ENCODE assay signal across 24 mouse cellular contexts in the genomic region with DNA sequence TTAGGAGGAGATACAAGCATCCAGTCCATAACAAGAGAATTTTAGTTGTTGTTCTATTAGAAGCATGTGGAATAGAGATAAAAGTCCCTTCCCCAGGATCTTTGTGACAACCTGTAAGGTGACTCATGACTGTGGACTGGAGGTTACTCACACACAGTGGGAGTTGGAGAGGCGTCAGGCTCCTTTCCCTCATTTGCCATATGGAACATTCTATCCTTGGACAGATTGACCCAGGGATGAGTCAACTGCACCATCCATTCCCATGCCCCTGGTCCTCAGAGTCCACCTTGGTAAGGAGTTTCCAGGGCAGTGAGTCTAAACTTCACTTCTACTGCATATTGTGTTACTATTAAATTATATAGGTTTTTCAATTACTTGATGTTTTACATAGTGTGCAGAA.
A peak's percentile ranks its signal among the peaks of the same experiment; 100 is the strongest.
DNase-seq lines count a peak whose midpoint lies in the region; ATAC-seq lines count a peak whose summit lies in the region.
"Had no signal": no experiment of that assay in that cellular context is flagged by ENCODE, and none has a peak within 500 bp of the region (broad histone marks: within the 10 kb centered on the region; RNA-seq: fewer than 3 reads in every experiment).

No protein-coding gene starts in this region.

- WGBS in midbrain, embryonic 13.5 days: 88% methylated on average over 1 of the region's 1 CpGs
- 88% methylated on average over 1 of the region's 1 CpGs for WGBS in forebrain, embryonic 15.5 days

- no peaks in the 10 kb centered on the region for H3K36me3 ChIP-seq in midbrain, embryonic 13.5 days
- H3K36me3 ChIP-seq in forebrain, embryonic 15.5 days: no peaks in the 10 kb centered on the region
- H3K36me3 ChIP-seq: embryonic facial prominence, embryonic 15.5 days; forebrain, embryonic 10.5 days; heart, embryonic 15.5 days; hindbrain, embryonic 10.5 days; intestine, embryonic 15.5 days had no signal

- no peak overlapping the region for H3K9ac ChIP-seq in midbrain, embryonic 13.5 days (replicated peaks)
- H3K9ac ChIP-seq in forebrain, embryonic 15.5 days (replicated peaks): no peak overlapping the region
- H3K9ac ChIP-seq: embryonic facial prominence, embryonic 15.5 days; heart, embryonic 15.5 days; hindbrain, embryonic 14.5 days; intestine, embryonic 15.5 days had no signal

- no peak overlapping the region for H3K27ac ChIP-seq in midbrain, embryonic 13.5 days
- H3K27ac ChIP-seq in forebrain, embryonic 15.5 days (replicated peaks): no peak overlapping the region
- H3K27ac ChIP-seq: embryonic facial prominence, embryonic 15.5 days; forebrain, embryonic 10.5 days; heart, embryonic 15.5 days; hindbrain, embryonic 10.5 days; hindbrain, embryonic 14.5 days; intestine, embryonic 15.5 days had no signal

- no peaks in the 10 kb centered on the region for H3K4me1 ChIP-seq in midbrain, embryonic 13.5 days (replicated peaks)
- no peaks in the 10 kb centered on the region for H3K4me1 ChIP-seq in forebrain, embryonic 15.5 days
- H3K4me1 ChIP-seq: embryonic facial prominence, embryonic 15.5 days; forebrain, embryonic 10.5 days; heart, embryonic 15.5 days; hindbrain, embryonic 10.5 days; intestine, embryonic 15.5 days had no signal

- H3K4me2 ChIP-seq in midbrain, embryonic 13.5 days (replicated peaks): no peak overlapping the region
- no peak overlapping the region for H3K4me2 ChIP-seq in forebrain, embryonic 15.5 days (replicated peaks)
- H3K4me2 ChIP-seq: embryonic facial prominence, embryonic 15.5 days; heart, embryonic 11.5 days; heart, embryonic 15.5 days; hindbrain, embryonic 14.5 days; intestine, embryonic 15.5 days had no signal

- ATAC-seq in midbrain, embryonic 13.5 days: no peak
- ATAC-seq in forebrain, embryonic 15.5 days (replicated peaks): no peak
- ATAC-seq: activated CD4-positive, CD25-positive, alpha-beta regulatory T cell, adult 4 months; forebrain, embryonic 14.5 days; intestine, embryonic 15.5 days; Patski had no signal

- no peaks in the 10 kb centered on the region for H3K27me3 ChIP-seq in midbrain, embryonic 13.5 days
- H3K27me3 ChIP-seq in forebrain, embryonic 15.5 days: no peaks in the 10 kb centered on the region
- H3K27me3 ChIP-seq: CH12.LX; embryonic facial prominence, embryonic 15.5 days; heart, embryonic 15.5 days; intestine, embryonic 15.5 days; Patski had no signal

- no peaks in the 10 kb centered on the region for H3K9me3 ChIP-seq in midbrain, embryonic 13.5 days
- H3K9me3 ChIP-seq in forebrain, embryonic 15.5 days: no peaks in the 10 kb centered on the region
- H3K9me3 ChIP-seq: embryonic facial prominence, embryonic 15.5 days; forebrain, embryonic 10.5 days; heart, embryonic 15.5 days; hindbrain, embryonic 10.5 days; intestine, embryonic 15.5 days had no signal

- H3K4me3 ChIP-seq in midbrain, embryonic 13.5 days (replicated peaks): no peak overlapping the region
- no peak overlapping the region for H3K4me3 ChIP-seq in forebrain, embryonic 15.5 days
- H3K4me3 ChIP-seq: embryonic facial prominence, embryonic 15.5 days; erythroblast, embryonic 14.5 days; forebrain, embryonic 10.5 days; heart, embryonic 15.5 days; hindbrain, embryonic 10.5 days; intestine, embryonic 15.5 days had no signal

- peak; percentile 87 for DNase-seq in brain, adult 2 months (ENCODE audit: low read depth, low spot score)
- peak; percentile 38 for DNase-seq in cerebellum, adult 11-12 months
- DNase-seq in cerebellum, adult 9-10 months: peak; percentile 58
- peak; percentile 75 to 86 for DNase-seq in cerebellum, postnatal 25 days
- DNase-seq in layer of hippocampus, adult 11-12 months (ENCODE audit: low spot score): no peak
- DNase-seq: adrenal gland, postnatal 14 days; embryo, embryonic 11 days; gastrocnemius, postnatal 10 days; heart, adult 18-20 months; kidney, adult 2 months had no signal
